Mouse (Mus musculus) kidney, embryonic 15.5 days (tissue): ENCODE measurements around the gene Ptpre. TPM values are rescaled to one million over a fixed set of nuclear protein-coding genes. Genes with fewer than 3 reads are reported as not detected.
A peak's percentile ranks its signal among the peaks of the same experiment; 100 is the strongest.
"Not testable (repeated sequence)": the region's sequence is repeated elsewhere in the genome, so short reads cannot be mapped to it uniquely, and the experiment has no call there.

ENCODE experiments used
- ATAC-seq: fragments of 200-750 bp; cut with Nextera tagmentation; replicated peaks from 2 replicates; pipeline ENCODE4 v1.8.0; 2017; ENCODE audit warnings: moderate TSS enrichment; ENCODE audit not compliant: low FRiP score
- H3K27ac ChIP-seq: fragments of 300-500 bp; sonication (generic); 2 replicates; pipeline ENCODE4 v1.5.1; 2015; ENCODE audit warnings: mild to moderate bottlenecking, inconsistent platforms
- H3K27me3 ChIP-seq: fragments of 300-500 bp; sonication (generic); 2 replicates; pipeline ENCODE4 v1.6.1; 2015; ENCODE audit warnings: inconsistent platforms
- H3K36me3 ChIP-seq: fragments of 300-500 bp; sonication (generic); 2 replicates; pipeline ENCODE4 v1.6.1; 2015; ENCODE audit warnings: inconsistent platforms
- H3K4me1 ChIP-seq: fragments of 300-500 bp; sonication (generic); 2 replicates; pipeline ENCODE4 v1.6.1; 2015; ENCODE audit warnings: inconsistent platforms
- H3K4me2 ChIP-seq: fragments of 300-500 bp; sonication (generic); 2 replicates; pipeline ENCODE4 v1.6.1; 2015; ENCODE audit warnings: moderate library complexity, mild to moderate bottlenecking, inconsistent platforms
- H3K4me3 ChIP-seq: fragments of 300-500 bp; sonication (generic); replicated peaks from 2 replicates; pipeline ENCODE4 v1.5.1; 2015; ENCODE audit warnings: mild to moderate bottlenecking, inconsistent platforms
- H3K9ac ChIP-seq: fragments of 300-500 bp; sonication (generic); 2 replicates; pipeline ENCODE4 v1.6.1; 2015; ENCODE audit warnings: mild to moderate bottlenecking, inconsistent platforms
- H3K9me3 ChIP-seq: fragments of 300-500 bp; sonication (generic); replicated peaks from 2 replicates; pipeline ENCODE4 v1.6.1; 2016; ENCODE audit warnings: inconsistent platforms
- WGBS: fragments of 180-500 bp; shearing (Covaris S2); methylation state at CpG from one replicate; pipeline ENCODE4 v1.1.7; 2015; ENCODE audit warnings: mixed read lengths; 5-methylcytosine and 5-hydroxymethylcytosine counted together
- polyA plus RNA-seq: library from polyadenylated mRNA; unstranded; fragments of >200 nt; fragmentation: Nextera tagmentation; extraction: Ambion mirVana; gene quantifications from 2 replicates; pipeline ENCODE4 v1.2.1, GENCODE M21; 2015

Gene Ptpre
- 1.6 TPM in 2 replicates for polyA plus RNA-seq

GRCm38 (mm10) chr7:135537341-135537901 is at the start of gene Ptpre:
Gene Ptpre (plus strand): TSS chr7:135537481.
- Histone ChIP-seq H3K9ac (peak within 1 kb of the TSS; percentile 60), H3K4me2 (peak within 1 kb of the TSS; percentile 100), H3K27me3 (peaks cover 28% of the 10 kb centered on the region), H3K27ac (0 out of 2 replicates have a peak within 1 kb of the TSS, but pooled peaks have one; percentile 37), H3K4me1 (peaks cover 10% of the 10 kb centered on the region), H3K9me3 (no peaks in the 10 kb centered on the region), H3K36me3 (no peaks in the 10 kb centered on the region), H3K4me3 (peak within 1 kb of the TSS; percentile 68)
- ATAC-seq, result peak; percentile 96
- WGBS, result 5% methylated on average over 28 of the region's 28 CpGs

DNA sequence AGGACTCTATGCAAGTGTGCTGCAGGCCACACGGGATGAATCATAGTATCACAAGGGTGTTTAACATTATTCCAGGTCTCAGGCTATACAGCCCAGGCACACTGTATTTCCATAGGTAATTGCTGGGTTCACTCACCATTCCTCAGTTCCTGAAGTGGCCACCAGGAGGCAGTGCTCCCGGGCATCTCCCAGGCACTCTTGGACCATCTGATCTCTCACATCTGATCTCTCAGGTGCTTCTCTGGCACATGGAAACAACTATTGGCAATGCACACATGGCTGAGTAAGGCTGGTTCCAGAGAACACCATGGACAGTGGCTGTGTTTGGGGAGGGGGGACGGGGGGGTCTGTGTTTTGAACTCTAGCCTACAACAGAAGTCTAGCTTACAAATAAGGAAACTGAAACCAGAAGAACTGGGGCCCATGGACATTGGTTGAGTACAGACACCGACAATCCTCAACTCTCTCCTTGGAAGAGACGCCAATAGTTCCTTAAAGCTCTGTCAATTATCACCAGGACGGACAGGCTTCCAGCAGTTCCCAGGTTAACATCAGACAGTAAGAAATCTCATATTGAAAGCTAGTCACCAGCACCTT is 49.0 kb upstream of the Ptpre start:
- Histone ChIP-seq H3K27ac (no peak overlapping the region), H3K36me3 (no peaks in the 10 kb centered on the region), H3K4me2 (no peak overlapping the region), H3K4me1 (0 out of 2 replicates have a peak, but pooled peaks cover 9% of the 10 kb centered on the region), H3K9ac (no peak overlapping the region), H3K27me3 (peaks cover 22% of the 10 kb centered on the region), H3K4me3 (no peak overlapping the region), H3K9me3 (no peaks in the 10 kb centered on the region)
- no peak for ATAC-seq
- 75% methylated on average over 6 of the region's 6 CpGs for WGBS

- H3K4me2 ChIP-seq, result no peak overlapping the region
- 73% methylated on average over 9 of the region's 9 CpGs for WGBS
- no peak overlapping the region for H3K9ac ChIP-seq
- H3K27me3 ChIP-seq, result peaks cover 13% of the 10 kb centered on the region
- 0 out of 2 replicates have a peak, but pooled peaks cover 9% of the 10 kb centered on the region for H3K4me1 ChIP-seq
- no peaks in the 10 kb centered on the region for H3K9me3 ChIP-seq
- no peak overlapping the region for H3K27ac ChIP-seq
- H3K4me3 ChIP-seq, result no peak overlapping the region
- no peaks in the 10 kb centered on the region for H3K36me3 ChIP-seq
- no peak for ATAC-seq
Observed at GRCm38 (mm10) chr7:135489724-135490499, 47.4 kb upstream of the Ptpre start.

GRCm38 (mm10) chr7:135490500-135490886 is 46.8 kb upstream of the Ptpre start:
- no peaks in the 10 kb centered on the region for H3K9me3 ChIP-seq
- H3K27ac ChIP-seq, result no peak overlapping the region
- H3K9ac ChIP-seq, result no peak overlapping the region
- peaks cover 13% of the 10 kb centered on the region for H3K27me3 ChIP-seq
- ATAC-seq, result no peak
- no peaks in the 10 kb centered on the region for H3K36me3 ChIP-seq
- H3K4me1 ChIP-seq, result 0 out of 2 replicates have a peak, but pooled peaks cover 5% of the 10 kb centered on the region
- H3K4me2 ChIP-seq, result no peak overlapping the region
- WGBS, result 45% methylated on average over 8 of the region's 8 CpGs
- H3K4me3 ChIP-seq, result no peak overlapping the region

GRCm38 (mm10) chr7:135495303-135495702 is 42.0 kb upstream of the Ptpre start:
- Histone ChIP-seq H3K4me3 (no peak overlapping the region), H3K4me1 (no peaks in the 10 kb centered on the region), H3K27me3 (no peaks in the 10 kb centered on the region), H3K9ac (no peak overlapping the region), H3K27ac (no peak overlapping the region), H3K4me2 (no peak overlapping the region), H3K36me3 (no peaks in the 10 kb centered on the region), H3K9me3 (no peaks in the 10 kb centered on the region)
- no peak for ATAC-seq
- 49% methylated on average over 3 of the region's 3 CpGs for WGBS

DNA sequence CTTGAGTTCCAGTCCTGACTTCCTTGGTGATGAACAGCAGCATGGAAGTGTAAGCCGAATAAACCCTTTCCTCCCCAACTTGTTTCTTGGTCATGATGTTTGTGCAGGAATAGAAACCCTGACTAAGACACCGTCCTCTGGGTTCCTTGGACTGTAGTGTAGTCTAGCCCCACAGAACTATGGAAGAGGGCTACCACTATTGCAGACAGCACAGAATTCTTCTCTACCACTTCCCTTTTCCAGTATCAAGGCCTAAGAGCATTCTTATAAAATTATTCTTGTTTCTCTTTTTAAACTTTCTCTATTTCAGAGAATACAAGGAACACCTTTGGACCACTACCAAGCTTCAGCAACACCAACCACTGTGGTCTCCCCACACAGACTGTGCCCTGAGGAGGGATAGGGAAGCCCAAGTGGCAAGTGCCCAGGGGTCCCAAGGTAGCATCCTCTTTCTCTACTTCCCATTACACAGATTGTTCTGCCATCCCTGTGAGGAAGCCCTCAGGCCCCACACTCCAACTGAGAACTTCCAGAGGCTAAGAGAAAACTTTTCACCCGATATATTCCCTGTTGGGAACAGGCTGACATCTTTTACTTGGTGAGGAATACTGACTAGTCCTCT is 38.6 kb upstream of the Ptpre start:
- whole genome bisulfite sequencing, result 86% methylated on average over 3 of the region's 3 CpGs
- H3K36me3 ChIP-seq, result no peaks in the 10 kb centered on the region
- H3K4me2 ChIP-seq, result no peak overlapping the region
- H3K9ac ChIP-seq, result no peak overlapping the region
- no peak overlapping the region for H3K27ac ChIP-seq
- H3K9me3 ChIP-seq, result no peaks in the 10 kb centered on the region
- H3K27me3 ChIP-seq, result no peaks in the 10 kb centered on the region
- H3K4me1 ChIP-seq, result no peaks in the 10 kb centered on the region
- no peak for ATAC-seq
- no peak overlapping the region for H3K4me3 ChIP-seq

- Histone ChIP-seq H3K36me3 (no peaks in the 10 kb centered on the region), H3K27me3 (no peaks in the 10 kb centered on the region), H3K4me1 (no peaks in the 10 kb centered on the region), H3K27ac (no peak overlapping the region), H3K9ac (no peak overlapping the region), H3K4me3 (no peak overlapping the region), H3K9me3 (no peaks in the 10 kb centered on the region), H3K4me2 (no peak overlapping the region)
- 56% methylated on average over 2 of the region's 2 CpGs for WGBS
- ATAC-seq, result no peak
Observed at GRCm38 (mm10) chr7:135499403-135499802, 37.9 kb upstream of the Ptpre start.

- 93% methylated on average over 5 of the region's 5 CpGs for WGBS
- H3K4me3 ChIP-seq, H3K4me1 ChIP-seq, H3K36me3 ChIP-seq, H3K27ac ChIP-seq, H3K9me3 ChIP-seq, H3K9ac ChIP-seq, H3K27me3 ChIP-seq, ATAC-seq, H3K4me2 ChIP-seq: not testable (repeated sequence)
Observed at GRCm38 (mm10) chr7:135506506-135506905, 30.8 kb upstream of the Ptpre start.

- no peak overlapping the region for H3K4me2 ChIP-seq
- ATAC-seq, result no peak
- no peak overlapping the region for H3K27ac ChIP-seq
- no peaks in the 10 kb centered on the region for H3K4me1 ChIP-seq
- WGBS, result 85% methylated on average over 4 of the region's 4 CpGs
- no peak overlapping the region for H3K4me3 ChIP-seq
- no peak overlapping the region for H3K9ac ChIP-seq
- H3K27me3 ChIP-seq, result no peaks in the 10 kb centered on the region
- H3K9me3 ChIP-seq, result no peaks in the 10 kb centered on the region
- H3K36me3 ChIP-seq, result no peaks in the 10 kb centered on the region
Observed at GRCm38 (mm10) chr7:135508602-135509001, 28.7 kb upstream of the Ptpre start.

GRCm38 (mm10) chr7:135509272-135509671 is 28.0 kb upstream of the Ptpre start:
- H3K4me2 ChIP-seq, result no peak overlapping the region
- ATAC-seq, result no peak
- H3K27me3 ChIP-seq, result no peaks in the 10 kb centered on the region
- H3K4me1 ChIP-seq, result no peaks in the 10 kb centered on the region
- no peak overlapping the region for H3K27ac ChIP-seq
- H3K36me3 ChIP-seq, result no peaks in the 10 kb centered on the region
- no peak overlapping the region for H3K9ac ChIP-seq
- no peak overlapping the region for H3K4me3 ChIP-seq
- 86% methylated on average over 3 of the region's 3 CpGs for WGBS
- no peaks in the 10 kb centered on the region for H3K9me3 ChIP-seq

DNA sequence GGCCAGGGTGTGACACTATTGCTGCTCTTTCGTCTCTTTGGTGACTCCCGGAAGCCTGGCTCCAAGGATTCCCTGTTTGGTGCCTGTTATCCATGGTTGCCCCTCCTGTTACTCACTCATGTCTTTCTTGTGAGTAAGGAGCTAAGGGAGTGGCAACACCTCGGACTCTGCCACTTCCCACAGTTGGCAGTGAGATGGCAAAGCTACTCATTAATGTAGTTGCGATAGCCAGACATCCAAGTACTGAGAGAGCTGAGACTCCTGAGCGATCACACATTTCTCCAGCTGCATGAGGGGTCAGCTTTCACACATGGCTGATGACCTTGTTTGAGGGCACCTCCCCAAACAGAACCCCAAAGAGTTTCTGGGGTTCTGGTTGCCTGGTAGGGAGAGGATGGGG is 26.9 kb upstream of the Ptpre start:
- Histone ChIP-seq H3K27ac (no peak overlapping the region), H3K4me1 (no peaks in the 10 kb centered on the region), H3K4me2 (no peak overlapping the region), H3K9ac (no peak overlapping the region), H3K4me3 (no peak overlapping the region), H3K27me3 (no peaks in the 10 kb centered on the region), H3K9me3 (no peaks in the 10 kb centered on the region), H3K36me3 (no peaks in the 10 kb centered on the region)
- WGBS, result 84% methylated on average over 5 of the region's 5 CpGs
- no peak for ATAC-seq

DNA sequence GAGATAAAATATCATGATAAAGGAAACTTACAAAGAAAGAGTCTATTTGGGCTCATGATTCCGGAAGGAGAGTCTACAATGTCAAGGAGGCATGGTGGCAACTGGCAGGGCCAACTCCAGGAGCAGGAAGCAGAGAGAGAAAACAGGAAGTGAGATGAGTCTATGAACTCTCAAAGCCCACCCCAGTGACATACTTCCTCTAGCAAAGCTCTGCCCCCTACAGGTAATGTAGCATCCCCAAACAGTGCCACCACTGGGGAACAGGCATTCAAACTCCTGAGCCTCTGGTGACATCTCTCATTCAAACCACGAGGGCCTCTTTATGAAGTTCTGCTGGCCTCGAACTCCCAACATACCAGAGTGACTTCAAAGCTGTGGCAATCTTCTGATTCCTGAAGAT is 25.6 kb upstream of the Ptpre start:
- no peak for ATAC-seq
- 82% methylated on average over 3 of the region's 3 CpGs for WGBS
- H3K4me3 ChIP-seq, result no peak overlapping the region

More for the DNA sequence above, 25.6 kb upstream of the Ptpre start:
- no peak overlapping the region for H3K4me2 ChIP-seq
- H3K27ac ChIP-seq, result no peak overlapping the region
- no peaks in the 10 kb centered on the region for H3K4me1 ChIP-seq
- no peaks in the 10 kb centered on the region for H3K9me3 ChIP-seq
- no peaks in the 10 kb centered on the region for H3K27me3 ChIP-seq
- no peak overlapping the region for H3K9ac ChIP-seq
- H3K36me3 ChIP-seq, result no peaks in the 10 kb centered on the region
